Mouse (Mus musculus): ENCODE data around the gene Sox8.

Sox8 gene

GRCm38 (mm10) chr17:25555666-25556629, 14.5 kb downstream of the Sox8 start:
- no peak for DNase-seq (ENCODE audit: low spot score)

DNA sequence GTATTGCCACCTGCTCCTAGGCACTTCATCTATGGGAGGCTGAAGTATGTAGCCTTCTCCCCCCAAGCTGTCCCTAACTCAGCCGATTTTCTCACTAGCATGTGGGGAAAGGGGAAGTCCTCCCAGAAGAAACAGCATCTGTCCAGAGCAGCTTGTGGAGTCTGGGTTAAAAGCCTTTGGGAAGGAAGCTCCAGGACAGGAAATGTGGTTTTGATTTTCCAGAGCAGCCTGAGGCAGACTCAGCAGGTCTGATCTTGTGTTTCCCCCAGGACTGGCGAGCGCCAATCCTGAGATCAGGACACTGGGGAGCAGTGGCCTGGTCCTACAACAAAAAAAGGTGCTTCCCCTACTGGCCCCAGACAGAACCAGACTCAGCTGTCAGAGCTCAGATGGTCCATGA, 15.3 kb downstream of the Sox8 start:
- no peak for DNase-seq (ENCODE audit: low spot score)

- DNase-seq (ENCODE audit: low spot score): no peak
Measured at GRCm38 (mm10) chr17:25551313-25551712, 19.2 kb downstream of the Sox8 start.

- no peak for DNase-seq (ENCODE audit: low spot score)
Measured at GRCm38 (mm10) chr17:25550020-25550419, 20.5 kb downstream of the Sox8 start.

GRCm38 (mm10) chr17:25547026-25547425, 23.5 kb downstream of the Sox8 start:
- DNase-seq (ENCODE audit: low spot score): no peak

DNA sequence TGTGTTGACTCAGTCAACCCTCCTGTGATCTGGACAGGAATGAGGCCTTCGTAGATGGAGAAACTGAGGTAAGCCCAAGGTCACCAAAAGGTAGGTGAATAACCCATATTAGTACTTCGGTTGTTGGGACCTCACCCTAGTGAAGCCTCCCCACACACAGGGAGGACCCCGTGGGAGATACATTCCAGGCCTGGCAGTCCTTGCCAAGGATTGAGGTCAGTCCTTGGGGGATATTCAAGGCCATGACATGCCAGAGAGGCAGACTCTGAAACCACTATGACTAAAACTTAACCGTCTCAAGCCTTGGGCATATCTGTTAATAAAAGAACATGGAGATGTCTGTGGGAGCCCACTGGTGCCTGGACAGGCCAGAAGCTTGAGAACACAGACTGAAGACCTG, 28.7 kb downstream of the Sox8 start:
- DNase-seq (ENCODE audit: low spot score): no peak

DNA sequence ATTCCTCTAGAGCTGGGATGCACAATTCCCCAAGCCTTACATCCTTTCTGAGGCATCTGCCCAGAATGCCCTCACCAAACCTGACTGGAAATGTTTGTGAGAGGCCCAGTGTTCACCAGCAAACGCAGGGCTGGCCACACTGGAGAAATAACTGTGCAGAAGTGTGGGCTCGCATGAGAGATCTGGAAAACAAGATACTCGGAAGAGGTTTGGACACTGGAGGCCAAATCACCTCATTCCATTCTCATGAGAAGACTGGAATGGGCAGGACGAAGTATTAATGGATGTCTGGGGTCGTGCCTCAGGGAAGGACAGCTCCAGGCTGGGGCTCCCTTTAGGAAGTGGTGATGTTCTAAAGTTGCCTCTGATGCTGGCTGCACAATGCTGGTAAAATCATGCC, 29.8 kb downstream of the Sox8 start:
- DNase-seq (ENCODE audit: low spot score): no peak

GRCm38 (mm10) chr17:25538945-25539875, 31.3 kb downstream of the Sox8 start:
- no peak for DNase-seq (ENCODE audit: low spot score)

DNA sequence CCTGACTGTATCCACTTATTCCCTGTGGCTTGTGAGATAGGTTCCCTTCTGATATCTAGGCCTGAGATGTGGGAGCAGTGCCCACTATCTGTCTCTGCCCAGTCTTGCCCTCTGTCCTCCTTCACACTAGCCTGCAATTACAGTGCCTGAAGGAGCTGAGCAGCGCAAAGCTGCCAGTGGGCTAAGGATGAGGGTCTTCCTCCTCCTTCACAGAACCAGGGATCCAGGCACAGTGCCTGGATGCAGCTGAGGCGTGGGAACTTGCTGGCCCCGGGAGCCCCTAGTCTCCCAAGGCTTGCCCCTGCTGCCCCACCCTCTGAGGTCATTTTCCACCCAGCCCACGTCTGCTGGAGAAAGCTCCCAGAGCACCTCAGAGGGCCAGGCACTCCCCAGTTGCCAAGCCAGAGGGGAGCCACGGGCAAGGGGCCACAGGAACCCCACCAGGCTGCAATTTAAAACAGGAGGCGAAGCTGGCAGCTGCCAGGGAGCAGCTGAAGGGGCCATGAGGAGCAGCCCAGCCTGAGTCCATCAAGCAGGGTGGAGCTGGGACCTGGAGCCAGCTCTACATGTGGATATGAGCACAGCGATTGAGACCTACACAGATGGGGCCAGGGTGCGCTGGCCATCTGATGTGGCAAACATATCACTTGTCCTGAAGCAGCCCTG, 40.0 kb downstream of the Sox8 start:
- no peak for DNase-seq (ENCODE audit: low spot score)

DNA sequence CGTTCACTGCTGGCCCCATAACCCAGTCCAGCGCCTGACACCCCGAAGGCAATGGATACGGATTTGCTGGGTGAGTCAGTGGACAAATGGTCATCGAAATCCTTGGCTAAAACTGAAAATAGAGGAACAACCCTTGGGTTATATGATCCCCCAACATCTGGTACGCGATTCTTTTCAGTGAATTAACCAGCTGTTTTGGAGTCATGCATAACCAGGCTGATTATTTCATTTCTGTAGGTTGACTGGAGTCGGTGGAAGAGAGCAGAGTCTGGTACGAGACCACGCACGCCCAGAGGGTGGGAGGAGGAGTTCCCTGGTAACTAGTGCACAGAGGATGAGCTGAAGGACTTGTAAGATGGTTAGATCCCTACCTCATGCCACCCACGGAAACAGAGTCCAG, 48.4 kb downstream of the Sox8 start:
- DNase-seq (ENCODE audit: low spot score): no peak

DNA sequence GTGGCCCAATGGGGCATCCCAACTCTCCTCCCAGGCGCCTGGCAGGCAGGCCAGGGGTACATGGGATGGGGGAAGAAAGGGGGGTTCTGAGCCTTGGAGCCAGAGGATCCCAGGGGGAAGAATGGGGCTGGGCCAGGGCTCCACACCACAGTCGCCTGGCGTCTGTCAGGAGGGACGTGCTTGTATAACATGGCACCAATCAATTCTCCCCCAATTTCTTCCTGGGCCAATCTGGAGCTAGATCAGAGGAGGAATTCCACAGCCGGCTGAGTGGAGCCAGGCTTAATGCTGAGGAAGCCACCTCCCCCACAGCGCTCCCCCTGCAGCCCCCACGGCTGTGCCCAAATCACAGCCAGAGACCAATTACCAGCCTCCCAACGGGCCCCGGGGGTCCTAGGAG, 50.0 kb downstream of the Sox8 start:
- no peak for DNase-seq (ENCODE audit: low spot score)

GRCm38 (mm10) chr17:25519511-25519910, 51.0 kb downstream of the Sox8 start:
- DNase-seq (ENCODE audit: low spot score): no peak

GRCm38 (mm10) chr17:25518144-25518543, 52.3 kb downstream of the Sox8 start:
- DNase-seq (ENCODE audit: low spot score): no peak

- no peak for DNase-seq (ENCODE audit: low spot score)
Measured at GRCm38 (mm10) chr17:25516315-25516714, 54.2 kb downstream of the Sox8 start.
